Mouse (Mus musculus) liver, embryonic 16.5 days (tissue): ENCODE data around the gene Tgfbrap1. TPM values are rescaled to one million over a fixed set of nuclear protein-coding genes. Genes with fewer than 3 reads are reported as not detected.
"Not testable (repeated sequence)": the region's sequence is repeated elsewhere in the genome, so short reads cannot be mapped to it uniquely, and the experiment has no call there.

Experiments used
- ATAC-seq: fragments of 200-750 bp; cut with Nextera tagmentation; 2 replicates; pipeline ENCODE4 v1.8.0; 2017; ENCODE audit warnings: low read depth, mild to moderate bottlenecking, moderate number of reproducible peaks, moderate library complexity
- H3K27ac ChIP-seq: fragments of 300-500 bp; sonication (generic); 2 replicates; pipeline ENCODE4 v1.5.1; 2014; ENCODE audit warnings: mild to moderate bottlenecking, low read length
- H3K27me3 ChIP-seq: fragments of 300-500 bp; sonication (generic); 2 replicates; pipeline ENCODE4 v1.6.1; 2014; ENCODE audit warnings: low read depth, low read length, mixed read lengths; ENCODE audit not compliant: control insufficient read depth, insufficient read depth
- H3K36me3 ChIP-seq: fragments of 300-500 bp; sonication (generic); 2 replicates; pipeline ENCODE4 v1.6.1; 2014; ENCODE audit warnings: mild to moderate bottlenecking; ENCODE audit not compliant: control insufficient read depth, insufficient read depth
- H3K4me1 ChIP-seq: fragments of 300-500 bp; sonication (generic); 2 replicates; pipeline ENCODE4 v1.6.1; 2014; ENCODE audit warnings: low read depth, low read length, mixed read lengths; ENCODE audit not compliant: control insufficient read depth
- H3K4me2 ChIP-seq: fragments of 300-500 bp; sonication (generic); 2 replicates; pipeline ENCODE4 v1.6.1; 2014; ENCODE audit warnings: low read depth, low read length, mixed read lengths
- H3K4me3 ChIP-seq: fragments of 300-500 bp; sonication (generic); 2 replicates; pipeline ENCODE4 v1.5.1; 2014; ENCODE audit warnings: low read depth, mild to moderate bottlenecking, low read length
- H3K9ac ChIP-seq: fragments of 300-500 bp; sonication (generic); 2 replicates; pipeline ENCODE4 v1.6.1; 2014; ENCODE audit warnings: low read depth, low read length
- H3K9me3 ChIP-seq: fragments of 300-500 bp; sonication (generic); replicated peaks from 2 replicates; pipeline ENCODE4 v1.6.1; 2016; ENCODE audit warnings: low read length; ENCODE audit not compliant: control insufficient read depth
- WGBS: fragments of 180-500 bp; shearing (Covaris S2); extraction: QIAGEN DNeasy Blood & Tissue Kit; methylation state at CpG from one replicate; pipeline ENCODE4 v1.1.7; 2014; ENCODE audit not compliant: insufficient replicate concordance; 5-methylcytosine and 5-hydroxymethylcytosine counted together
- polyA plus RNA-seq: library from polyadenylated mRNA; unstranded; fragments of >200 nt; fragmentation: Nextera tagmentation; extraction: Ambion mirVana; gene quantifications from 2 replicates; pipeline ENCODE4 v1.2.1, GENCODE M21; 2015

Tgfbrap1 gene
- polyA plus RNA-seq, 1 experiment from 2014 or later, result 3.2 TPM

GRCm38 (mm10) chr1:43139587-43140266, 41.3 kb upstream of the Tgfbrap1 start:
- ATAC-seq, result no peak; the same call in 1 of the 2 replicates
- H3K4me3 ChIP-seq, result no peak overlapping the region

GRCm38 (mm10) chr1:43138268-43138812, 39.9 kb upstream of the Tgfbrap1 start:
- H3K36me3 ChIP-seq, result no peaks in the 10 kb centered on the region
- H3K4me1 ChIP-seq, result no peaks in the 10 kb centered on the region
- H3K27me3 ChIP-seq, result no peaks in the 10 kb centered on the region
- H3K27ac ChIP-seq, result no peak overlapping the region
- no peak overlapping the region for H3K4me2 ChIP-seq
- H3K9ac ChIP-seq, result no peak overlapping the region
- H3K9me3 ChIP-seq, result no peaks in the 10 kb centered on the region
- no peak overlapping the region for H3K4me3 ChIP-seq
- ATAC-seq, result no peak
- WGBS, result 59% methylated on average over 15 of the region's 15 CpGs

More at GRCm38 (mm10) chr1:43139587-43140266, 41.3 kb upstream of the Tgfbrap1 start:
- Histone ChIP-seq H3K27me3 (no peaks in the 10 kb centered on the region), H3K9me3 (no peaks in the 10 kb centered on the region), H3K27ac (no peak overlapping the region), H3K4me2 (no peak overlapping the region), H3K4me1 (no peaks in the 10 kb centered on the region), H3K36me3 (no peaks in the 10 kb centered on the region), H3K9ac (no peak overlapping the region)
- 47% methylated on average over 8 of the region's 8 CpGs for WGBS

GRCm38 (mm10) chr1:43137334-43137733, 38.9 kb upstream of the Tgfbrap1 start:
- Histone ChIP-seq H3K27me3 (no peaks in the 10 kb centered on the region), H3K36me3 (no peaks in the 10 kb centered on the region), H3K4me3 (no peak overlapping the region), H3K9me3 (no peaks in the 10 kb centered on the region), H3K27ac (no peak overlapping the region), H3K4me1 (no peaks in the 10 kb centered on the region), H3K9ac (no peak overlapping the region), H3K4me2 (no peak overlapping the region)
- ATAC-seq, result no peak
- 68% methylated on average over 5 of the region's 5 CpGs for WGBS

GRCm38 (mm10) chr1:43136488-43137029, 38.1 kb upstream of the Tgfbrap1 start:
- not testable (repeated sequence) for ATAC-seq, H3K4me2 ChIP-seq, H3K9ac ChIP-seq, H3K27me3 ChIP-seq, H3K4me3 ChIP-seq, H3K9me3 ChIP-seq, H3K27ac ChIP-seq, H3K4me1 ChIP-seq, H3K36me3 ChIP-seq
- 45% methylated on average over 2 of the region's 2 CpGs for WGBS

- H3K4me3 ChIP-seq, result no peak overlapping the region
- no peaks in the 10 kb centered on the region for H3K4me1 ChIP-seq
- H3K27me3 ChIP-seq, result no peaks in the 10 kb centered on the region
- no peak overlapping the region for H3K9ac ChIP-seq
- 69% methylated on average over 9 of the region's 9 CpGs for WGBS
- no peak overlapping the region for H3K4me2 ChIP-seq
- H3K9me3 ChIP-seq, result no peaks in the 10 kb centered on the region
- no peaks in the 10 kb centered on the region for H3K36me3 ChIP-seq
- no peak for ATAC-seq
- H3K27ac ChIP-seq, result no peak overlapping the region
These were observed 33.2 kb upstream of the Tgfbrap1 start for GRCm38 (mm10) chr1:43131591-43131990.

GRCm38 (mm10) chr1:43130219-43130981, 32.0 kb upstream of the Tgfbrap1 start:
- WGBS, result 63% methylated on average over 5 of the region's 5 CpGs
- no peaks in the 10 kb centered on the region for H3K27me3 ChIP-seq
- H3K4me3 ChIP-seq, result no peak overlapping the region
- no peaks in the 10 kb centered on the region for H3K9me3 ChIP-seq
- no peaks in the 10 kb centered on the region for H3K4me1 ChIP-seq
- no peaks in the 10 kb centered on the region for H3K36me3 ChIP-seq
- no peak for ATAC-seq
- no peak overlapping the region for H3K9ac ChIP-seq
- H3K4me2 ChIP-seq, result no peak overlapping the region
- H3K27ac ChIP-seq, result no peak overlapping the region

- Histone ChIP-seq H3K9ac (no peak overlapping the region), H3K4me3 (no peak overlapping the region), H3K36me3 (no peaks in the 10 kb centered on the region), H3K4me1 (no peaks in the 10 kb centered on the region), H3K27ac (no peak overlapping the region), H3K9me3 (no peaks in the 10 kb centered on the region), H3K27me3 (no peaks in the 10 kb centered on the region), H3K4me2 (no peak overlapping the region)
- no peak for ATAC-seq
- 55% methylated on average over 8 of the region's 8 CpGs for WGBS
These were observed 29.6 kb upstream of the Tgfbrap1 start for GRCm38 (mm10) chr1:43127820-43128610.

- H3K27ac ChIP-seq, result no peak overlapping the region
These were observed 28.8 kb upstream of the Tgfbrap1 start for GRCm38 (mm10) chr1:43127196-43127595.

More at GRCm38 (mm10) chr1:43127196-43127595, 28.8 kb upstream of the Tgfbrap1 start:
- Histone ChIP-seq H3K9ac (no peak overlapping the region), H3K27me3 (no peaks in the 10 kb centered on the region), H3K4me3 (no peak overlapping the region), H3K36me3 (no peaks in the 10 kb centered on the region), H3K4me1 (no peaks in the 10 kb centered on the region), H3K9me3 (no peaks in the 10 kb centered on the region), H3K4me2 (no peak overlapping the region)
- ATAC-seq, result peak; percentile 19; the same call in 1 of the 2 replicates
